Mouse (Mus musculus) forelimb bud, embryonic 11.5 days (tissue): Measurements from ENCODE around the gene Cpeb1.

Experiments used
- DNase-seq: peaks from one replicate; pipeline ENCODE4 v3.0.0-alpha.2; 2012; ENCODE audit warnings: low read depth, low spot score

Cpeb1 gene

DNA sequence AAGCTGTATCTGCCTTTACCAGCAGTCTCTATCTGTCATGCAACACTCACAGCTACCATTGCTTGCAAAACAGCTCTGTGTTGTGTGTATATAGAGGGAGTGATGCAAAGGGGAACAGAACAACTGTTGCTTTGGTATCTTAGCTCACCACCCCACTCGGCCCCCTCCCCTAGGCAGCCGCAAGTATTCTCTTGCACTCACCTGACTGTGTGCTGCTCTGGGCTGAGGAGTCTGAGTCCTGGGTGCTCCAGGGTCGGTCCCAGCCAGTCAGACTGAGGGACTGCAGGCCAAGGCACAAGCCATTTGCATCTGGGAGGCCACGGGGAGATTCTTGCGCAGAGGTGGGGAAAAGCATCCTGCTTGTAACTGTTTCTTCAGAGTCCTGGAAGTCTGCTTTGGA lies 83.5 kb downstream of the Cpeb1 start:
- DNase-seq, result no peak

- DNase-seq, result no peak
These were observed 85.5 kb downstream of the Cpeb1 start for GRCm38 (mm10) chr7:81369724-81370123.

GRCm38 (mm10) chr7:81367946-81368345 lies 87.3 kb downstream of the Cpeb1 start:
- DNase-seq, result no peak

DNA sequence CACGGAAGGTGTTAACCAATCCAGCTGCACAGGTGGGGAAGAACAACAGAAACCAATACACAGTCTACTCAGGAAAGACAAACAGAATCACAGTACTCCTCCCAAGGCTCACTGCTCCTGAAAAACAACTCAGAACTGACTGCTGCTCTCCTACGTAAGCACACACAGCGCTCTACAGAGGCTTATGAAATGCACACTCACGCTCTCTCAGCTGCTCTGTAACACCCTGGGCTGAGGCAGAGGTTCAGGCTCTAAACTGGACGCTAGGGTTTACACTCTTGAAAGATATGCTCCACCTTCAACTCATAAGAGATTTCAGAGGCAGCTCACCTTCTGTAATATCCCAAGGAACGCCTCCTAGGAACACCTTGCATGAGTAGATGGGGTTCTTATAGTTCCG lies 98.3 kb downstream of the Cpeb1 start:
- no peak for DNase-seq

DNA sequence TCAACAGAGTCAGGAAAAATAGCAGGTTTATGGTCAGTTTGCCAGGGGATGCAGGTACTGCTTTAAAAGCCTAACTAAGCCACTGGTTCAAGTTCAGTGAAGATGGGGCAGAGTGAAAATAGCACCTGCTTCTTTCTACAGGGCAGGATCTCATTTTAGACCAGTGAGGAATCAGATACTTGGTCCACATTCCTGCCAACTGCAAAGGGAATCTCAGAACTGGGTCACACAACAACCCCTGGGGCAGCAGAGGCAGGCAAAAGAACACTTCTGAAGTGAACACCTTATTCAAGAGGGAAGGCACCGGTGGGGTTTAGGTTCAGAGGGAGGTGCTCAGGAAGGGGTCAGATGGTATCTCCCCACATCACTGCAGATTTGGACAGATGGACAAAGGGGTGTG lies 98.9 kb downstream of the Cpeb1 start:
- no peak for DNase-seq

DNA sequence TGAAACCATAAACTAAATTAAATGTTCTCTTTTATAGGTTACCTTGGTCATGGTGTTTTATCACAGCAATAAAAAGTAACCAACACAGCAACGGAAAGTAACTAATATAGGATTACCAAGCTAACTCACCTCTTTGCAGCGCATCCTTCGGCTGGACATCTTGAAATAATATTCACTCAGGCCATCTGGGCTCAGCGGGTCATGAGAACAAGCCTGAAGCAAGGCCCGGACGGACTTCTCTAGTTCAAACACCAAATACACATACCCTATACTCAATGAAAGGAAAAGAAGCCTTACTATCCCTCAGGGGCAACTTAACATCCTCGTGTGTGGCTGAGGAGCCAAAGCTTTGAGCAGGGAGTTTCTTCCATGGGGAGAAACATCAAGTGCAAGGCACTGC lies 99.5 kb downstream of the Cpeb1 start:
- DNase-seq, result peak; percentile 57

GRCm38 (mm10) chr7:81351826-81352225 lies 103.4 kb downstream of the Cpeb1 start:
- DNase-seq, result no peak

- no peak for DNase-seq
These were observed 107.1 kb downstream of the Cpeb1 start for GRCm38 (mm10) chr7:81348206-81348605.

DNA sequence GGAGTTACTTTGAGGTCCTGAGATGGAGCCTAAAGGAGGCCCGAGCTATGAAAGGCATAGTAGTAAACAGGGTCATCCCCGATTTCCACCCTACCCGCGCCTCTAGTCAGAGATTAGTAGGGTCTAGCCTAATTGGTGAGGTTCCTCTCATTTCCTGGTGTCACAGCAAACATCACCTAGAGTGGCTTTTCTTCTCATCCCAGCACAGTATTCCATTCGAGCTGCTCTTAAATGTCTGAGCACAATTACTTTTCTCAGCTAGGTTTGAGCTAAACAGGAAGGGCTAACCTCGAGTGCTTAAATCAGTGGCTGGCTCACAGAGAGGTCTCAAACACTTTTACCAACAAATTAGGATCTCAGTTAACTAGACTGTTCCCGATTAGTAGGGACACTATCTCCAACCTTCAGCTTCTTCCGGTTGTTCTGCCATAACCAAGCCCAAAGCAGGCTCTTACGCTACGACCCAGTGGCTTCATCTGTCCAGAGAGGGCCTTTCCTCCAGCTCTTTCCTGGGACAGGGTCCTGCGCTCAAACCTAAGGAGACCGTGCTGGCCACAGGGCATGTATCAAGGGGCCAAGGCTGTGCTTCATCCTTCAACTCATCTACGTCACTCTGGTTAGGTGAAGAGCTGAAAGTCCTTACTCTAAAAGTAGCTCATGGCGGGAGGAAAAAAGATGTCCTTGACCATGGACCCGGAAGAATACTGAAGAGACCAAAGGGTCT lies 109.7 kb downstream of the Cpeb1 start:
- DNase-seq, result no peak

DNA sequence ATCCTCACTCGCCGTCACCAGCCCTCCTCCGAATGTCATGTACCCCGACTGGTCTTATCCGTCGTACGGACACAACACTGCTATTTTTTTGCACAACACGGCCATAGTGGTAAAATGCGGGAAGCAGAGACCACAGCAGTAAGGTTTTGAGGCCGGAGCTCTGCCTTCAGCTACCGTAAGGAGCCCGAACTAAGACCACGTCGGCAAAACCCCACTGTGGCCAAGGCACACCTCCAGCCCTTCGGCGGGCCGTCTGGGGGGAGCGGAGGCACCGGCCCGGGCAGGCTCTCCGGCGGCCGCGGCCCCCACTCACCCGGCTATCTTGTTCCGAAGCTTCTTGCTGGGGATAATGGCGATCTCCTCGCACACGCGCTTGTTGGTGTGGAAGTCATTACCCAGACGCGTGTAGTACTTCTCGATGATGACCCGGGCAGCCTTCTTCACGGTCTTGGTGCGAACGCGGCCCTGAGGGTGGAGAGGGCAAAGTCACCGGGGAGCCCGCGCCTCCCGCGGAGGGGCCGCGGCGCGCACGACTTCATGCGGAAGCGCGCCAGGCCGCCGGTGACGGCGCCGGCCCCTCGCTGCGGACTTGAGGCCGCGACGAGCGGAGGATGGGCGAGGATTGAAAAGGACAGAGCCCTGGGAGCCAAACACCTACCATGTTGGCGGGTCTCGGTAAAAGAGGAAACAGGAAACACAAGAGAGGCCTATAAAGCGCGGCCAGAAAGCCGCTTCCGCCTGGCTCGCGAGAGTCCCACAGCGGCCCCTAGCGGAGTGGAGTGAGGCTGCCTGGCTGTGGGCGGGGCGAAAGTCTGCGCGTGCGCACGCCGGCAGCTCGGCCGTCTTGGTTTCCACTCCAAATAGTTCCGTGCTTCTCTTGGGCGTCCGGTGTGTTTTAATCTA lies 110.5 kb downstream of the Cpeb1 start, which contains the start of gene Rps17:
TSS of gene Rps17 (minus strand) at position 711 of the 903 bp plus-strand sequence.
- peak; percentile 95 for DNase-seq

DNA sequence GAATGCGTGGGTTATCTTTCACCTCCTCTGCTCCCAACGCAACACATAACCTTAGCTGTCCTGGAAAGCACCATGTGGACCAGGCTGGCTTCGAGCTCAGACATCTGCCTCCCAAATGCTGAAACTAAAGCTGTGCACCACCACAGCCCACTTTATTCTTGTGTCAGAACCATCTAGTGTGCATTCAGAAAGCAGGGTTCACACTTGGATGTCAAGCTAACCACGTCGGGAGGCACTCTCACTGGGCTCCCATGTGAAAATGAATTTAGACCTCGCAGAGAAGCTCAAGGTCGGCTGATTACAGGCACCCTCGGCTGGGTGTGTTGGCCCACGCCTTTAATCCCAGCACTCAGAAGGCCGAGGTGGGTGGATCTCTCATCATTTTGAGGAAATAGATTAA lies 111.4 kb downstream of the Cpeb1 start:
- DNase-seq, result no peak

- no peak for DNase-seq
These were observed 111.9 kb downstream of the Cpeb1 start for GRCm38 (mm10) chr7:81343316-81343715.

DNA sequence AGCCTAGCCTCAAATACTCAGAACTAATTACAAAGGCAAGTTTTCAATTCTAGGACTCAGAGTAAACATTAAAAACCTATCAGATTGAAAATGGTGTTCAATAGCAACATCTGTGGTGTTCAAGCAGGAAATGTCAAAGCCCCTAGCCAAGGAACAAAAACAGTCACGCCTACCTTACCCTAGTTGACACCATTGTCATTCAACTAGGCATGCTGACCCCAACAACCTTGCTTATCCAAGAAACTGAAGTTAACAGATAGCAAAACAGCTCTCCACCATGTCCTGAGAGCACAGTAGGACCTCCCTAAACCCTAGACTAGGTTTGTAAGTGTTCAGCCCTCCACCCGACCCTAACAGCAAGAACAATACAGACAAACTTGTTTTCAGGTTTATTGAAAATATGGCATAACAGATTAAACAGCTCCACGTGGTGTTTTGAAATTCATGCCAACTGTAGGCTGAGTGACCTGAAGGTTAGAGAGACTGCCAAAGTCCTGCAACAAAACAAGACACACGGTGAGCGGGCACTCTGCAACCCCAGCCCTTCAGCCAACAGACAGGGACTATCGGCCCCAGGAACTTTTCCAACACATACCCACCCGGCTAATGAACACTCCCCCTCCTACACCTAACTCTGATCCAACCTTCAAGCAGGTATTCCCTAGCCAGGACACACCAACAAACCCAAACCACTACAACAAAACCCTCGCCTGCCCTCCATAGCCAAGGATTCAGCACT lies 112.7 kb downstream of the Cpeb1 start:
- no peak for DNase-seq

- DNase-seq, result peak; percentile 43
These were observed 113.7 kb downstream of the Cpeb1 start for GRCm38 (mm10) chr7:81341563-81341962.

- peak; percentile 73 for DNase-seq
These were observed 115.5 kb downstream of the Cpeb1 start for GRCm38 (mm10) chr7:81339783-81340182.

DNA sequence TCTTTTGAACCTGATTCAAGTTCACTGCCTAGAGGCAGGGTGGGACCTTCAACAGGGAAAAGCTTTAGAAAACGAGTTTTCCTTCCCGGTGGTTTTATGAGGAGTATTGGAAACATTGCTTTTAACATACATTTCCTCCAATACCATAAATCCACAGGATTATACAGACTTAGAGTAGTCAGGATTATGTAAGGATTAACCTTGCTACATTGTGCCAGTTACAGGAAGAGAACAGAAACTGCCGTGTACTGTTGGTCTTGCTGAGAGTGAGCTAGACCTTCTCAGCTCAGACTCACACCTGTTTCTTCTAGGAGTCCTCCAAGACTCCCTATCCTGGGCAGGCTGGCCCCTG lies 116.8 kb downstream of the Cpeb1 start:
- DNase-seq, result no peak

GRCm38 (mm10) chr7:81337785-81338521 lies 117.3 kb downstream of the Cpeb1 start:
- DNase-seq, result no peak

DNA sequence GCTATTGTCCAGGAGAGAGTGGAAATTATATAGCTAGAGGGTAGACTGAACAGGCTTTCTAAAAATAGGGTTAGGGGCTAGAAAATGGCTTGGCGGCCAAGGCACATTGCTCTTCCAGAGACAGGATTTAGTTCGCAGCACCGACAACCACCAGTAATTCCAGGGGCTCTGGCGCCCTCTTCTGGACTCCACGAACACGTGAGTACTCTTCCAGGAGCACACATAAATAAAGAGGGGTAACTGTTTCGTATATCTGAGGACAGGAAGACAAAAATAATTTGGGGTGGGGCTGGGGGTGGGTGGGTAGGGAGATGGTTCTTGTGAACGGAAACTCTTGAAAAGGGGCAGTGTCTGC lies 118.9 kb downstream of the Cpeb1 start:
- DNase-seq, result peak; percentile 66

GRCm38 (mm10) chr7:81335705-81336431 lies 119.4 kb downstream of the Cpeb1 start:
- no peak for DNase-seq

DNA sequence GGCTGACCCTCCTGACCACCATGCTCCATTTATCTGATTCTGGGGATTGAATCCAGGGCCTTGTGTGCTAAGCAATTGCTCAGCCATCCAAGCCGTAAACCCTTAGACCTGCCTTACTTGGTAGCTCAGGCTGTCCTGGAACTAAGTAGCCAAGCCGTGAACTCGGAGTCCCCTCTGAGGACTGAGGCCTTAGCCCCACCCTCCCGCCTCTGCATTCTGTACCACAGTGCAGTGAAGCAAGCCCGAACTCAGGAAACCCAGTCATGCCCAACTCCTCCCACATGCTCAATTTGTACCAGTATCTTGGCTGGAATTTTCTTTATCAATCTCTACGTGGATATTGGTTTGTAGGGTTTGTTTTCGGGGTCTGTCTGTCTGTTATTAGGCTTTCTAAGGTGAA lies 123.4 kb downstream of the Cpeb1 start:
- DNase-seq, result no peak

DNA sequence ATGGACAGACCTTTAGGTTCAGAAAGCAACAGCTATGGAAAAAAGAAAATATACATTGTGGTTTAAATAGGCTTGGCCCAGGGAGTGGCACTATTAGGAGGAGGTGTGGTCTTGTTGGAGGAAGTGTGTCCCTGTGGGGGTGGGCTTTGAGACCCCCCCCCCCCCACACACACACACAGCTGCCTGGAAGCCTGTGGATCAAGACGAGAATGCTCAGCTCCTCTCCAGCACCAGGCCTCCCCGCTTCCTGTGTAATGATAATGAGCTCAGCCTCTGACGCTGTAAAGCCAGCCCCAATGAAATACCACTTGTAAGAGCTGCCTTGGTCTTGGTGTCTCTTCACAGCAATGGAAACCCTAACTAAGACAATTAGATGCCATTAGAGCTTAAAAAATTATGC lies 124.5 kb downstream of the Cpeb1 start:
- DNase-seq, result no peak
